Mouse (Mus musculus) heart, adult 2 months (tissue): ENCODE measurements at regions not wholly inside any gene's neighbourhood (a gene's known extent, or its start where the extent isn't known, plus 50 kb on each side); places are given as distances from the start of the nearest gene placed in this dataset.

ENCODE experiments used
- DNase-seq, 2 experiments: peaks; one replicate each; pipeline ENCODE4 v3.0.0; 2021
- H3K27ac ChIP-seq: fragments of 200-600 bp; 2 replicates; pipeline ENCODE4 v1.8.1; 2022
- H3K27me3 ChIP-seq: fragments of 200-500 bp; 2 replicates; pipeline ENCODE4 v1.6.1; 2012; ENCODE audit warnings: mild to moderate bottlenecking, low read length, inconsistent platforms, mixed read lengths; ENCODE audit not compliant: control insufficient read depth, insufficient read depth
- H3K36me3 ChIP-seq: fragments of 200-500 bp; 2 replicates; pipeline ENCODE4 v1.6.1; 2012; ENCODE audit warnings: low read length, inconsistent platforms; ENCODE audit not compliant: control insufficient read depth, insufficient read depth
- H3K4me1 ChIP-seq: fragments of 200-500 bp; 2 replicates; pipeline ENCODE4 v1.6.1; 2011; ENCODE audit warnings: low read length; ENCODE audit not compliant: control insufficient read depth, insufficient read depth
- H3K4me3 ChIP-seq: fragments of 200-600 bp; 2 replicates; pipeline ENCODE4 v1.8.1; 2022
- H3K79me2 ChIP-seq: fragments of 200-500 bp; replicated peaks from 2 replicates; pipeline ENCODE4 v1.6.1; 2012; ENCODE audit warnings: mild to moderate bottlenecking, inconsistent platforms, low read length, moderate library complexity, mixed read lengths; ENCODE audit not compliant: control insufficient read depth, insufficient read depth
- H3K9ac ChIP-seq: fragments of 200-500 bp; 2 replicates; pipeline ENCODE4 v1.6.1; 2012; ENCODE audit warnings: low read depth, mild to moderate bottlenecking, control low read depth, inconsistent platforms, low read length, mixed read lengths
- CTCF ChIP-seq: fragments of 200-600 bp; IDR thresholded peaks from 2 replicates; pipeline ENCODE4 v1.8.1; 2022; ENCODE audit warnings: antibody characterized with exemption, mild to moderate bottlenecking, moderate library complexity
- EP300 ChIP-seq: fragments of 200-500 bp; IDR thresholded peaks from 2 replicates; pipeline ENCODE4 v1.6.1; 2011; ENCODE audit warnings: low read depth, low read length, control low read depth; ENCODE audit not compliant: insufficient read depth
- POLR2A ChIP-seq: fragments of 200-500 bp; IDR thresholded peaks from 2 replicates; pipeline ENCODE4 v1.6.1; 2011; ENCODE audit warnings: mild to moderate bottlenecking, low read depth, low read length, control low read depth; ENCODE audit not compliant: insufficient read depth
- WGBS: fragments of 180-500 bp; shearing (Covaris S2); methylation state at CpG from one replicate; pipeline ENCODE4 v1.1.7; 2018; 5-methylcytosine and 5-hydroxymethylcytosine counted together
- intact Hi-C: fragments of 180-260 bp; cut with DNase I; formaldehyde crosslinking; loops from one replicate; pipeline ENCODE4 v1.15.1; 2025

DNA sequence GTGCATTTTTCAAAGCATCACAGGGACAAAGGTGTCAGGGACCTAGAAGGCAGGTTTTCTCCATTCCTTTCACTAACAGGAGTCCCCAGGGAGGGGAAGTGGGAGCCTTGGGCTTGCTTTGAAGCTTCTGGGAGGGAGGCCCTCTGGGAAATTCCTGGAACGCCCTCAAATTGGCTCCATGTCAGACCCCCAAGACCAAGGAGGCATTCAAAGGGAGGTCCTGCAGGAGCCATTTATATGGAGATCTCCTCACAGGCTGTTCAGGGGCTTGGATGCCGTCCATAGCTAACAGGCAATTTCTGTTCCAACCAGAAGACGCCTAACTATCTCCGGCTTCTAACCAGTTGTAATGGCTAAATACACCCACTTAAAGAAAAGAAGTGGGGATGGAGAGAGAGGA, 70.4 kb downstream of the Mycn start:
- TF ChIP-seq CTCF (no peak), EP300 (no peak), POLR2A (no peak)
- Histone ChIP-seq H3K27ac (no peak overlapping the region), H3K79me2 (no peaks in the 10 kb centered on the region), H3K27me3 (no peaks in the 10 kb centered on the region), H3K9ac (no peak overlapping the region), H3K4me1 (no peaks in the 10 kb centered on the region), H3K4me3 (no peak overlapping the region), H3K36me3 (no peaks in the 10 kb centered on the region)
- intact Hi-C loops = no loop called here
- WGBS = 52% methylated on average over 4 of the region's 4 CpGs
- no peak for DNase-seq

DNA sequence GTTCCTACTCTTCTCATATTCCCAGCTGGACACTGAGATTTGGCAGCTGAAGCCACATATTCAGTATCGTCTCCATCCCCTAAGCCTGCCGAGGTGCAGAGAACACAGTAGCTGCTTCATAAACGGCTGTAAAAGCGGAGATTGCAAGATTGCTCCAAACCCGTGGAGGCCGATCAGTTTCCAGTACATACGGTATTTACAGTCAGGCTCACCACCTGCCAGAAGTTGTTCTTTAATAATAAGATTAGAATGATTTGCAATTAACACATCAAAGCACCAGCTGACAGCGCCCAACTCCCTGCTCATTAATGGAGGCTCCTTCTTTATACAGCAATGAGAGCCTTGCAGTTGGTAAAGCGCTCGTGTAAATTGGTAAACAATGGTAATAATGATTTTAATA, 75.1 kb downstream of the Mycn start:
- Histone ChIP-seq H3K79me2 (no peaks in the 10 kb centered on the region), H3K36me3 (no peaks in the 10 kb centered on the region), H3K9ac (no peak overlapping the region), H3K27ac (no peak overlapping the region), H3K4me1 (no peaks in the 10 kb centered on the region), H3K27me3 (no peaks in the 10 kb centered on the region), H3K4me3 (no peak overlapping the region)
- 52% methylated on average over 10 of the region's 10 CpGs for WGBS
- intact Hi-C loops = no loop called here
- no peak for DNase-seq
- TF ChIP-seq CTCF (no peak), POLR2A (no peak), EP300 (no peak)

DNA sequence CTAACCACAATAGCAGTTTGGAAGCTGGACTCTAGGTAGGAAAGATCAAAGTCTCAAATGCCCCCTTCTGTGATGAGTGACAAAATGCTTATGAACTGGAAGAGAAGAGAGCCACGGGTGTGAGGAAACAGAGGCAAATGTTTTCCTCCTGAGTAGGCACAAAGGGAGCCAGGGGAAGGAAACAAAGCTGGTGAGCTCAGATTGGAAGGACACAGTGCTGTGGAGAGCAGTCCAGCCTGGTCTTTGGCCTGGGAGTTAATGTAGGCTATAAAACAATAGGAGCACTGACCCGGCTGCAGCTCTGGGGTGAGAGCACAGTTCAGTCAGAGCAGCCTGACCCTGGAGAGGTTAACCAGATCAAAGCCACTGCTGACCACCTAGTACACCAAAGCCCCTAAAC, 91.0 kb downstream of the Mycn start:
- Histone ChIP-seq H3K9ac (no peak overlapping the region), H3K36me3 (no peaks in the 10 kb centered on the region), H3K79me2 (no peaks in the 10 kb centered on the region), H3K27ac (no peak overlapping the region), H3K4me3 (no peak overlapping the region), H3K27me3 (no peaks in the 10 kb centered on the region), H3K4me1 (no peaks in the 10 kb centered on the region)
- TF ChIP-seq EP300 (no peak), CTCF (no peak), POLR2A (no peak)
- DNase-seq = no peak
- WGBS = 43% methylated on average over 2 of the region's 2 CpGs
- intact Hi-C loops = no loop called here

DNA sequence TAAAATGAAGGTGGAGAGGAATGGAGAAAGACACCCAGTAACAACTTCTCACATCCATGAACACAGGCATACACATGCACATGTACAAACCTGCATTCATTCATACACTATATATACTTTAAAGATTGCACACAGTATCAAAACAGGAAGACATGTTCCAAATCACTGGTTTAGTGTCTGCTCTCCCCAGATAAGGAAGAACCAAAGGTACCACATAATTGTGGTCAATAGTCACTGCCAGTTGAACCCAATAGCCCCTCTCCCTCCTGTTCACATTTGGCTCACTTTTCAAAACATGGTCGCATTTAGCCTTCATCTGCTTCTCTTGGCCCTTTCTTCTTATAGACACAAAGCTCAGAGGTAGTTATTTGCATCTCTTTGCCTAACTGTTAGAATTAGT, 95.0 kb downstream of the Mycn start:
- H3K27me3 ChIP-seq = no peaks in the 10 kb centered on the region
- TF ChIP-seq CTCF = no peak
- TF ChIP-seq EP300 = no peak
- TF ChIP-seq POLR2A = no peak
- no peak overlapping the region for H3K9ac ChIP-seq
- 63% methylated on average over 1 of the region's 1 CpGs for WGBS
- no peaks in the 10 kb centered on the region for H3K4me1 ChIP-seq
- H3K36me3 ChIP-seq = no peaks in the 10 kb centered on the region
- DNase-seq = no peak
- no peak overlapping the region for H3K4me3 ChIP-seq
- no peaks in the 10 kb centered on the region for H3K79me2 ChIP-seq
- H3K27ac ChIP-seq = no peak overlapping the region
- intact Hi-C loops = no loop called here

DNA sequence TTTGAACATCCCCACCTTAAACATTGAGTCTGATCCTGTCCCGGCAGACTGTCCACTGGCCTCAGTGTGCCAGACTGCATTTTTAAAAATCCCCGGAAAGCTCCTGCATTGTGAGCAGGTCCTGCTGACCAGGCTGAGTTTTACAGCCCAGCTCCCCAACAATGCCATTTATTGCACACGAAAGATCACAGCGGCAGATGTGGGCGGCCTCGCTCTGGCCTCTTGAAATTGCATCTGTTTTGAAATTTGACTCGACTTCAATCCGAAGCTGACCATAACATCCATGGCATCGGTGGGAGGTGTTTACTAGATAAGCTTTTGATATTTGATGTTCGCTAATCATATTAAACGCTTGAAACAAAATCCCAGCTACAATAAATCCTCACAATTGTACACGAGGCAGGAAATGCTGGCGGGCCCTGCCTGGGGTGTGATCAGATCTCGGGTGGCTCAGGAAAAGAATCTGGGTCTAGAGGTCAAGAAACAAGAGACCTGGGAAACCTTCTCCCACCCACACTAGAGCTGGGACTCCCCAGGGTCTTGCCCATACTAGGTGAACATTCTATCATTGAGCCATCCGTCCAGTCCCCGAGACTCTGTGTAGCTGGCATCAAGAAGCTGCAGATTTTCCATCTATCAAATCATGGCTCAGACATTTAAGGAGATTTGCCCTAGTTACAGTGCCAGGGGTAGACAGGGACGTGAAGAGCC, 99.3 kb downstream of the Mycn start:
- TF ChIP-seq CTCF (no peak), EP300 (no peak), POLR2A (no peak)
- Histone ChIP-seq H3K36me3 (no peaks in the 10 kb centered on the region), H3K27me3 (no peaks in the 10 kb centered on the region), H3K9ac (no peak overlapping the region), H3K79me2 (no peaks in the 10 kb centered on the region), H3K4me1 (no peaks in the 10 kb centered on the region), H3K27ac (no peak overlapping the region), H3K4me3 (no peak overlapping the region)
- intact Hi-C loops = no loop called here
- DNase-seq = no peak
- 65% methylated on average over 17 of the region's 17 CpGs for WGBS

DNA sequence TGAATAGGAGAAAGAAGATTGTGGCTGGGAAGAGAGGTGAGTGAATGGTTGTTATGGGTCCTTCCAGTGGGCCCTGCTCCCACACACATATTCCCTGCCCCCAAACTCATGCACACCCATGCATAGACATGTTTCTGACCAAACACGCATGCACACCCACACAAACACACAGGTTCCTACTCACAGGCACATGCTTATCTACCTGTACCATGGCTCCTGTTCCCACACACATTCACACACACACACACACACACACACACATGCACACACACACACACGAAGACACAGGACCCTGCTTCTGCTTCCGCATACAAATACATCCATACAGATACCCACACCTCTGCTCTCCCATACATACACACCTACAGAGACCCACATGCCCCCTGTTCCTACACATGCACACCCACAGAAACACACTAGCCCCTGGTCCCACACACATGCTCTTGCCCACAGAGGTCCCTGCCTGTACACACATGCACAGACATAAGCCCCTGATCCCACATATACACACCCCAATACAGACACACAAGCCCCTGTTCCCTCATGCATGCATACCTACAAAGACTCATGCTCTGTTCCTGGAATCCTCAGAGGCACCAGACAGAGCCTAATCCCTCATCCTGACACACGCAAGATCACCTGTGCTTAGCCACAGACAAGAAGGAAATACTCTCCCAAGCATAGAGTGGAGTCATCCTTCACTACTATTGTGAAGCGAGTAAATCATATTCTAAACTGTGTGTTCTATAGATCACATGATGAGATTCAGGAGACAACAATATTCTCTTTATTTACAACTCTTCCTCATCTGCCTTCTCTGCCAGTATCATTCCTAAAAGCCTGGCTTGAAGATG, 100.1 kb downstream of the Mycn start:
- 95% methylated on average over 5 of the region's 5 CpGs for WGBS
- H3K4me1 ChIP-seq = no peaks in the 10 kb centered on the region
- no peak for TF ChIP-seq CTCF
- no peak for TF ChIP-seq POLR2A
- TF ChIP-seq EP300 = no peak
- H3K9ac ChIP-seq = no peak overlapping the region
- H3K27me3 ChIP-seq = no peaks in the 10 kb centered on the region
- no peak overlapping the region for H3K27ac ChIP-seq
- H3K79me2 ChIP-seq = no peaks in the 10 kb centered on the region
- no peak for DNase-seq
- intact Hi-C loops = no loop called here
- H3K4me3 ChIP-seq = no peak overlapping the region
- H3K36me3 ChIP-seq = no peaks in the 10 kb centered on the region
